Mouse (Mus musculus) heart, embryonic 15.5 days (tissue): ENCODE data around the gene Alg1. TPM values are rescaled to one million over a fixed set of nuclear protein-coding genes. Genes with fewer than 3 reads are reported as not detected.
A peak's percentile ranks its signal among the peaks of the same experiment; 100 is the strongest.

Experiments
- ATAC-seq: fragments of 200-750 bp; cut with Nextera tagmentation; replicated peaks from 2 replicates; pipeline ENCODE4 v1.8.0; 2017; ENCODE audit warnings: low read depth, moderate TSS enrichment; ENCODE audit not compliant: insufficient number of reproducible peaks, insufficient read depth, low FRiP score
- H3K27ac ChIP-seq: fragments of 300-500 bp; sonication (generic); 2 replicates; pipeline ENCODE4 v1.5.1; 2015; ENCODE audit warnings: mild to moderate bottlenecking, inconsistent platforms
- H3K27me3 ChIP-seq: fragments of 300-500 bp; sonication (generic); 2 replicates; pipeline ENCODE4 v1.6.1; 2015; ENCODE audit warnings: inconsistent platforms
- H3K36me3 ChIP-seq: fragments of 300-500 bp; sonication (generic); 2 replicates; pipeline ENCODE4 v1.6.1; 2015; ENCODE audit warnings: mild to moderate bottlenecking, inconsistent platforms
- H3K4me1 ChIP-seq: fragments of 300-500 bp; sonication (generic); replicated peaks from 2 replicates; pipeline ENCODE4 v1.6.1; 2015; ENCODE audit warnings: inconsistent platforms
- H3K4me2 ChIP-seq: fragments of 300-500 bp; sonication (generic); 2 replicates; pipeline ENCODE4 v1.6.1; 2015; ENCODE audit warnings: inconsistent platforms, mild to moderate bottlenecking, moderate library complexity
- H3K4me3 ChIP-seq: fragments of 300-500 bp; sonication (generic); 2 replicates; pipeline ENCODE4 v1.5.1; 2015; ENCODE audit warnings: mild to moderate bottlenecking, inconsistent platforms
- H3K9ac ChIP-seq: fragments of 300-500 bp; sonication (generic); 2 replicates; pipeline ENCODE4 v1.6.1; 2015; ENCODE audit warnings: mild to moderate bottlenecking, inconsistent platforms
- H3K9me3 ChIP-seq: fragments of 300-500 bp; sonication (generic); replicated peaks from 2 replicates; pipeline ENCODE4 v1.6.1; 2016; ENCODE audit warnings: inconsistent platforms
- WGBS: fragments of 180-500 bp; shearing (Covaris S2); methylation state at CpG from one replicate; pipeline ENCODE4 v1.1.7; 2015; ENCODE audit warnings: mixed read lengths; 5-methylcytosine and 5-hydroxymethylcytosine counted together
- polyA plus RNA-seq: library from polyadenylated mRNA; unstranded; fragments of >200 nt; fragmentation: Nextera tagmentation; extraction: Ambion mirVana; gene quantifications from 2 replicates; pipeline ENCODE4 v1.2.1, GENCODE M21; 2015

Gene Alg1
- polyA plus RNA-seq, 1 experiment from 2014 or later: 24.9 TPM

DNA sequence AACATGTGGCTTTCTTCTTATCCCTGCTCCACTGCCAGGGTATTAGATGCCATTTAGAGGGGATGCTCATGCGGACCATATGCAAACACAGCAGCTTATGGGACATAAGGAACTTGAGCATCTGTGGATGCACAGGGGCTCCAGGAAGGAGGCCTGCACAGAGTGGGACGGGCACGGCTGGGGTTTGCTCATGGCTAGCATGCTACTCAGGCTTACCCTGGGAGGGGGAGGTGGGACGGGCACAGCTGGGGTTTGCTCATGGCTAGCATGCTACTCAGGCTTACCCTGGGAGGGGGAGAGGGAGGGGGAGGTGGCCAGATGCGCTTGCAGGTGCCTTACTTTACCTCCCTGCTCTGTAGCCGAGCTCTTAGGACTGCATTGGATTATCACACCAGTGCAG, 9.5 kb downstream of the Alg1 start:
- WGBS: 86% methylated on average over 6 of the region's 6 CpGs
- no peak for ATAC-seq

DNA sequence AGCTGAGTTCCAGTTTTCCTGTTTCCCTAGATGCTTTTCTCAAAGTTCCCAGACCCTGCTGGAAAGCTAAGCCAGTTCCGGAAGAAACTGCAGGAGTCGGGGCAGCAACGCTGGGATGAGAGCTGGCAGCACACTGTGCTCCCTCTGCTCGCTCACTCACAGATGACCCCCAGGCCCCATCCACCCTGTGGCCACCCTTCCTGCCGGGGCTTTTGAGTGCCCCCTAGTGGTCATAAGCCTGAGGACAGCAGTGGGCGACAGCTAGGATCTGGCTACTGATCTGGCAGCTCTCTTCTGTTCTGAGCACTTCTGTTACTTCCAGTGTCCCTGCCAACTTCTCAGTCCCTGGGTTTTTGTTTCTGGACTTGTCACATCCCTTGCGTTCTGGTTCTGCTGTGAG, 11.0 kb downstream of the Alg1 start:
- Histone ChIP-seq H3K4me1 (no peaks in the 10 kb centered on the region), H3K36me3 (peaks cover 77% of the 10 kb centered on the region), H3K4me2 (no peak overlapping the region), H3K4me3 (no peak overlapping the region), H3K9ac (no peak overlapping the region), H3K9me3 (no peaks in the 10 kb centered on the region), H3K27me3 (no peaks in the 10 kb centered on the region), H3K27ac (no peak overlapping the region)
- WGBS: 32% methylated on average over 7 of the region's 7 CpGs
- ATAC-seq: peak; percentile 44; the same call in 1 of the 2 replicates

More for the DNA sequence above, 9.5 kb downstream of the Alg1 start:
- Histone ChIP-seq H3K27me3 (no peaks in the 10 kb centered on the region), H3K9ac (no peak overlapping the region), H3K9me3 (no peaks in the 10 kb centered on the region), H3K4me3 (no peak overlapping the region), H3K4me1 (no peaks in the 10 kb centered on the region), H3K4me2 (no peak overlapping the region), H3K27ac (no peak overlapping the region), H3K36me3 (peaks cover 71% of the 10 kb centered on the region)

- peaks cover 15% of the 10 kb centered on the region for H3K4me1 ChIP-seq
- no peak overlapping the region for H3K27ac ChIP-seq
- H3K4me3 ChIP-seq: no peak overlapping the region
- H3K27me3 ChIP-seq: no peaks in the 10 kb centered on the region
- H3K9me3 ChIP-seq: no peaks in the 10 kb centered on the region
- no peak overlapping the region for H3K4me2 ChIP-seq
- H3K9ac ChIP-seq: no peak overlapping the region
- no peak for ATAC-seq
- peaks cover 34% of the 10 kb centered on the region for H3K36me3 ChIP-seq
- WGBS: 88% methylated on average over 3 of the region's 3 CpGs
Observed at GRCm38 (mm10) chr16:5250891-5251290, 17.5 kb downstream of the Alg1 start.

DNA sequence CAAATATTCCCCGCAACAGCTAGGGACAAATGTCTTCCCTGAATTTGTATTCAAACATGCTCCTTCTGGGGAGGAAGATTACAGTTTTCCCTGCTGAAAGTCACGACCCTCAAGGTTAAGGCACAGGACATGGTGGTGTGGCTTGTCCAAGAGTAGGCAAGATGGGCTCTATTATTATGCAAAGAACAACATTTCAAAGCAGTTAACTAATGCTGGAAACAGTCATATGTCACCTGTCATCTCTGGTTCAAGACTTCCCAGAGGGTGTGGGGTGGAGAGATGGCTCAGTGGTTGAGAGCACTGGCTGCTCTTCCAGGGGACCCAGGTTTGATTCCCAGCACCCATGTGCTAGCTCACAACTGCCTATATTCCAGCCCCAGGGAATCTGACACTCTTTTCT, 18.8 kb downstream of the Alg1 start:
- WGBS: 85% methylated on average over 2 of the region's 2 CpGs
- H3K9ac ChIP-seq: no peak overlapping the region
- no peak overlapping the region for H3K4me3 ChIP-seq
- no peak overlapping the region for H3K27ac ChIP-seq
- H3K9me3 ChIP-seq: no peaks in the 10 kb centered on the region
- ATAC-seq: no peak
- no peak overlapping the region for H3K4me2 ChIP-seq
- H3K4me1 ChIP-seq: peaks cover 19% of the 10 kb centered on the region
- peaks cover 28% of the 10 kb centered on the region; the same call in 1 of the 2 replicates for H3K36me3 ChIP-seq
- H3K27me3 ChIP-seq: no peaks in the 10 kb centered on the region

GRCm38 (mm10) chr16:5254346-5255025, 21.1 kb downstream of the Alg1 start:
- Histone ChIP-seq H3K4me2 (peak overlapping the region; percentile 82), H3K4me1 (peaks cover 19% of the 10 kb centered on the region), H3K27ac (peak overlapping the region; percentile 86), H3K36me3 (peaks cover 7% of the 10 kb centered on the region; the same call in 1 of the 2 replicates), H3K9me3 (no peaks in the 10 kb centered on the region), H3K4me3 (peak overlapping the region; percentile 81), H3K9ac (peak overlapping the region; percentile 83), H3K27me3 (no peaks in the 10 kb centered on the region)
- peak; percentile 60 for ATAC-seq
- WGBS: 2% methylated on average over 15 of the region's 15 CpGs

DNA sequence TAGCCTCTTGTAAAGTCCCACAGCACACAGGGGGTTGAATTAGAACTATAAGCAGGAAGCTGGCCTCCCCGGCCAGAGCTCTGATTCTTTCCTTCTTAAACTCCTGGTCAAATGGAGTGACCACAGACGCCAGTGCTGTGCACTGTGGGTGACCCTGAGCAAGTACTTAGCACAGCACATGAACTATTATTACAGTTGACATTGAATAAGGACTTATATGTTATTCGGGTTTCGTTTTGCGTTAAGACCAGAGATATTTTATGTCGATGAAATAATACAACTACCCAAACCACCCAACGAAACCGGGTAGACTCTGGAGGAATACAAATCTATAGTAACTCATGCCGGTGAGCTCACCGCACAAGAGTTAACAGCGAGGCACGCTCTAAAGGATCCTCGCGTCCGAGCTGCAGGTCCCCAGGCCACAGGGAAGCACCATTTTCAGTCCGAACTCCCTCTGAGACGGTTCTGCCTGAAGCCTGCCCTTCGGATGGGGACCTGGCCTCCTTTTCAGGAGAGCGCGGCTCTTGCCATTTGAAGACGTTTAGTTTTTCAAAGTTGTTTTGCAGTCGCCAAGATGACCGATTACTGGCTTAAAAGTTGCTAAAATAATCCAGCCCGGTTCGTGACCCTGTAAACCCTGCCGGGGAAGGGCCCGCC, 21.8 kb downstream of the Alg1 start:
- ATAC-seq: no peak
- 1% methylated on average over 27 of the region's 27 CpGs for WGBS
- peaks cover under 1% of the 10 kb centered on the region; the same call in 1 of the 2 replicates for H3K36me3 ChIP-seq
- peak overlapping the region; percentile 82 for H3K4me2 ChIP-seq
- H3K9me3 ChIP-seq: no peaks in the 10 kb centered on the region
- H3K4me1 ChIP-seq: peaks cover 19% of the 10 kb centered on the region
- H3K27me3 ChIP-seq: no peaks in the 10 kb centered on the region
- peak overlapping the region; percentile 86 for H3K27ac ChIP-seq
- peak overlapping the region; percentile 83 for H3K9ac ChIP-seq
- peak overlapping the region; percentile 81 for H3K4me3 ChIP-seq

DNA sequence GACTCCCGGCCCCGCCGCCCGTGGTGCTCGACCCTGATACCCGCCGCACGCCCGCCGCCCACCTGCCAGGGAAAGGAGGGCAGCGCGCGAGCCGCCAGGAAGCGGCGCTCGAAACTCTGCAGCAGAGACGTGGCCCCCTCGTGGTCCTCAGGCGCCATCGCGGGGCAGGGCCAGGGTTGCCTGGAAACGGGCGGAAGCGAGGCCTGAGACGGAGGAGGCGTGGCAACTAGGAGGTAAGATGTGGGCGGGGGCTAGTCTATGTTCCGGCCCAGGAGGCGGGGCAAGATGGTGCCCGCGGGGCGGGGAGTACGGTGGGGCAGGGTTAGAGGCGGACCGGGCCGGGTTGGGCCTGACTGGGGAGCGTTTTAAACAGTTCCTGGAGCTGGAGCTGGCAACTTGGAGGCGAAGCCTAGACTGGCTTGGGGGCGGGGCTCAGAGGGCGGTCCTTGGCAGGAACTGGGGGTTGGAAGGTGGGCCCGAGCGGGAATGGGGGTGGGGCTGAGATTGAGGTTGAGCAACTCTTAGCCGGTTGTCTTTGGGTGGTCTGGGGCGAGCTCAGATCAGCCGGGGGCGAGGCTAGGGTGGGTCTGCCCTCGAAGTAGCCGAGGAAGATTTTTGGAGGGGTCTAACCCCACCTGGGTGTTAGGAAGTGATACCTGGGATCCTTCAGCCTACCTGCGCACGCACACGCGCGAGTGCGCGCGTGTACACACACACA, 22.5 kb downstream of the Alg1 start, which contains the start of gene Eef2kmt:
Gene Eef2kmt (minus strand): TSS at position 205 of the 718 bp plus-strand sequence.
- Histone ChIP-seq H3K4me3 (peak within 1 kb of the TSS; percentile 81), H3K27me3 (no peaks in the 10 kb centered on the region), H3K4me2 (peak within 1 kb of the TSS; percentile 82), H3K9ac (peak within 1 kb of the TSS; percentile 83), H3K36me3 (no peaks in the 10 kb centered on the region), H3K9me3 (no peaks in the 10 kb centered on the region), H3K4me1 (peaks cover 19% of the 10 kb centered on the region), H3K27ac (peak within 1 kb of the TSS; percentile 86)
- ATAC-seq: peak; percentile 96
- under 1% methylated on average over 57 of the region's 57 CpGs for WGBS

- Histone ChIP-seq H3K9ac (no peak overlapping the region), H3K27me3 (no peaks in the 10 kb centered on the region), H3K4me1 (no peaks in the 10 kb centered on the region), H3K27ac (no peak overlapping the region), H3K9me3 (no peaks in the 10 kb centered on the region), H3K4me3 (no peak overlapping the region), H3K4me2 (no peak overlapping the region), H3K36me3 (no peaks in the 10 kb centered on the region)
- ATAC-seq: no peak
- 53% methylated on average over 8 of the region's 8 CpGs for WGBS
Observed at GRCm38 (mm10) chr16:5263156-5263555, 29.7 kb downstream of the Alg1 start.

DNA sequence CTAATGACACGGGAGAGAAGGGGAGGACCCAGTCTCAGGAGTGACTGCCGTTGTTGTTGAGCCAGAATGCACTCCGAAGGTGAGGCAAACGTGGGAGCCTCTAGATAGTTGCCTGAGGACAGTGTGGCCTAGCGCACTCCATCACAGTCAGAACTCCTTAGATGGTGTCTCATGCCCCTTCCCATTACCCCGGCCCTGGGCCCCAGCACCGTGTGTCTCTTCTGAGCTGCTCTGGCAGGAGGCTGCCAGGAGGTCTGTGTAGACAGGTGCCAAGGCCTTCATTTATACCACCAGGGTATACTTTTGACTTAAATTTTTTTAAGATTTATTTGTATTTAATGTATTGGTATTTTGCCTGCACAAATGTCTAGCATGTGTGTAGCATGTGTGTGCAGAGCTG, 30.5 kb downstream of the Alg1 start:
- Histone ChIP-seq H3K27me3 (no peaks in the 10 kb centered on the region), H3K4me1 (no peaks in the 10 kb centered on the region), H3K36me3 (no peaks in the 10 kb centered on the region), H3K27ac (no peak overlapping the region), H3K4me3 (no peak overlapping the region), H3K9me3 (no peaks in the 10 kb centered on the region), H3K9ac (no peak overlapping the region), H3K4me2 (no peak overlapping the region)
- 80% methylated on average over 7 of the region's 7 CpGs for WGBS
- ATAC-seq: no peak

DNA sequence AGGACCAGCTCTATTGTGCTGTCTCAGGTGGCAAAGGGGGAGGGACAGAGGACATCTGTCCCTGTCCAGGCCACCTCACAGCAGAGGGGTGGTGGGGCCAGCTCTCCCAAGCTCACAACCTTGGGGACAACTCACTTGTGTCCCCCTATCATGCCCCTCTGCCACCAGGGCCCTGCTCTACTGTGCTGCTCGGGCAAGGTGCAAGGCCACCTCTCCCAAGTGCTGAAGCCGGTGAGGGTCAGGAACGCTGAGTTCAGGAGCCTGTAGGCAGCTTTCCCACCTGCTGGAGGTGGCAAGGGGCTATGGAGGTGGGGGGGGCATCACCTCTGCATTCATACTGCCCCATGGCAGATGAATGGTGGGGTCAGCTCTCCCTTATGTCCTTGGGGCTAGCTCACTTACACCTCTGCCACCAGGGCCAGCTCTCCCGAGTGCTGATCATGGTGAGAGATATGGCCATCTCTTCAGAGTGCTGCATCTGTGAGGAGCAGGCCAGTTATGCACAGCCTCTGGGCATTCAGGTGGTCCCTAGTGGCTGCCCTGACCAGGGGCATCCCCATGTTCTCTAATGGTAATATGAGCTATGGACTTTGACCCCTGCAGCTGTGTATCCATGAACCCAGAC, 38.1 kb downstream of the Alg1 start:
- 71% methylated on average over 4 of the region's 4 CpGs for WGBS
- Histone ChIP-seq H3K4me3 (no peak overlapping the region), H3K36me3 (no peaks in the 10 kb centered on the region), H3K27me3 (no peaks in the 10 kb centered on the region), H3K9me3 (no peaks in the 10 kb centered on the region), H3K9ac (no peak overlapping the region), H3K27ac (no peak overlapping the region), H3K4me2 (no peak overlapping the region), H3K4me1 (no peaks in the 10 kb centered on the region)
- no peak for ATAC-seq

DNA sequence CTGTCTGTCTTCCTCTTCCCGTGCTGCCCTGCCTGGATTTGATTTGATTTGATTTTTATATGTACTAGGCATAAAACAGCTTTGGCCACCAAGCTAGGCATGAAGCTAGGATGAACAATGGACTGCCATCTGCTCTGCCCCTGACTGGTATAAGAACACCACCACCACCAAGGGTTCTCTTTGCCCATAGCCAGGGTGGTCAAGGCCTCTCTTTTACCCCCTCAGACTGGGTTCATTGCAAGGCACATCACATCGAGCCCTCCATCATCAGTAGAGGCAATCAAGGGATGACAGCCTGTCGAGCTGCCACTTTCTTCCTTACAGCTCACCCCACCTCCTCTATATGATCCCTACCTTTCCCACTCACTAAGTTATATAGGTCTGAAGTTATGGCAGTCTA, 39.0 kb downstream of the Alg1 start:
- no peak for ATAC-seq
- Histone ChIP-seq H3K4me3 (no peak overlapping the region), H3K9ac (no peak overlapping the region), H3K9me3 (no peaks in the 10 kb centered on the region), H3K27ac (no peak overlapping the region), H3K4me2 (no peak overlapping the region), H3K4me1 (no peaks in the 10 kb centered on the region), H3K27me3 (no peaks in the 10 kb centered on the region), H3K36me3 (no peaks in the 10 kb centered on the region)
- 80% methylated on average over 3 of the region's 3 CpGs for WGBS
